Mouse (Mus musculus): ENCODE measurements around the gene Fam49a. TPM values are rescaled to one million over a fixed set of nuclear protein-coding genes. Genes with fewer than 3 reads are reported as not detected.
"Not testable (repeated sequence)": the region's sequence is repeated elsewhere in the genome, so short reads cannot be mapped to it uniquely, and the experiment has no call there.

Fam49a gene
- total RNA-seq (2021), result 10 to 100 TPM; 19.4 to 20.1 TPM
- long read RNA-seq, experiment 1, full-length matches to known transcripts, result 7 of 10 reads
- long read RNA-seq, experiment 1, partial matches to known transcripts, result 0 of 10 reads
- long read RNA-seq, experiment 1, other reads (novel, unspliced or antisense), result 3 of 10 reads
- long read RNA-seq, experiment 2, result 0 reads

GRCm38 (mm10) chr12:12261987-12262971, at the start of gene Fam49a:
TSS of gene Fam49a (plus strand) at chr12:12262139.
- peak; percentile 89 to 91 for DNase-seq

DNA sequence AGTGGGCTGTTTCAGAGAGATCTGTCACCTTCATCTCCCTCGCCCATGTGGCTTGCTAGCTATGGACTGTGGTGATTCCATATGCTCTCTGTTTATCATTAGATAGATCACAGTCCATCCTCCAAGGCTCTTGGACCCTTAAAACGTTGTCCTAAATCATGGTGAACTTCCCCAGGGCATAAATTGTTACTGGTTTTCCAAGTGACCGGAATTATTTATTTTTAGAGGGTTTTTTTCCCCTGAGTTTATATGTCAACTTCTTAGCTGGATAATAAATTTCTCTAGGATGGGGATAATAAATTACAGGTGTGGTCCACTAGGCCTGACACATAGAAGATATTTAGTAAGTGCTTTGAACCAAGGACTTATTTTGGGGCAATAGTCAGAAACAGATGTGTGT, 48.4 kb upstream of the Fam49a start:
- no peak for DNase-seq

DNA sequence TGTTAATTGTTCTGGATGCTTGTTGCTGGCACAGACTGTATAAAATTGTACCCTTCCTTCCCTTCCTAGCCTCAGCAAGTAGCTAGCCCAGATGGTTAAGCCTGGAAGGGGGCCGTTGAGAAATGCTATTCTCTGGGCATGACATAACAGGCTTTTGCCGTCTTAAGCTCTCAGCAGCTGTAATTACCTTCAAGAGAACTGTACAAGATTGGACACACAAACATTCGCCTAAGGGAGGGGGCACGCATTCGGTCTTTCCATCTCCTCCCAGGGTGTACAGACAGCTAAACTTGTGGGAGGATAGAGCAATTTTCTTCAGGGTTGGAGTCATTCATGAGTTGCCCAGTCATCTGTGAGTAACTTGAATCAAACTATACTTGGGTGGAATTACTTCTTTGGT, 43.0 kb upstream of the Fam49a start:
- no peak for DNase-seq

- no peak for DNase-seq
Measured at GRCm38 (mm10) chr12:12220755-12221496, 41.0 kb upstream of the Fam49a start.

DNA sequence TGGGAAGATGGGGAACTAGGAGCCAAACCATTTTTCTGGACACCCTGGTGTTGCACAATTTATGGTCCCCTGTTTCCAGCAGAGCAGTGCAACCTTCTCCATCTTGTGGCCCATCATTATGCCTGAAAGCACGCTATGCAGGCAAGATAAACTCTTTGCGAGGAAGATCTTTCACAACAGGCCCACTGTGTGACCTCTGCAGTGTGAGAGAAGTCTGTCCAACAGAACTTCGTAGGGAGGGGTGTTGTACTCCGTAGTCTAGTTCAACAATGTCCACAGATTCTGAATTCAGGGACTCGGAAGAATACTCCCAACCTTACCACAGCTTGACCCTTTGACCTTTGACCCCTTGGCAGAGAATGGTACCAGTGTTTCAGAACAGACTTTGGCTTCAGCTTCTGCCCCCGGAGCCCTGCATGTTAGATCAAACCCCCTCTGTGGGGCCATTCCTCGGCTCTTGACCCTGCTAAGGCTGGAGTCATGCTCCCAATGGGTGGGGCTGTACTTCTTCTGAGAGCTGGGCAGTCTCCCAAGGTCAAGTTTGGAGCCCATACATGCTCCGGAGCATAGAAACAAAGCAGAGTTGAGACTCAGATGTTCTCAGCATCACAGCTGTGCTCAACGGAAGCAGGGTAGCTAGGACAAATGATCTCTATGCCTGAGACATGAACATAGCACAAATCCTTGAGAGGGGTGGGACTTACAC, 39.2 kb upstream of the Fam49a start:
- DNase-seq, result no peak

- peak; percentile 36 to 39 for DNase-seq
Measured at GRCm38 (mm10) chr12:12223336-12223735, 38.6 kb upstream of the Fam49a start.

DNA sequence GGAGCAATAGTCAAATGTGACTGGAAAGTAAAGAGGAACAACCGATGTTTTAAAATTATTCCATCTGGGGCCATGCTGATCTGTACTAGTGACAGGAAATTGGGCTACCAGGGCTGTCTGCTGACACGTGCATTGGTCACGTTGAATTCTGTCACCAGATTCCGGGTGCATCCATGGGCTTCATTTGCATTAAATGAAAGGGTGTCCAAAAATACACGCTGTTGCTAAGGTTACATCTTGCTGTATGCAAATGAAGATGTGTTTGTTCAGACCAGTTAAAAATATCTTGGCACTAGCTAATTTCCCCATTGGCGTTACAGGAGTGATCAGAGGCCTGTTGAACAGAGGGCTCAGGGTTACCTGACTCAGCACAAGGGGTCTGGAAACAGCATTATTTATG, 36.2 kb upstream of the Fam49a start:
- DNase-seq, result no peak

GRCm38 (mm10) chr12:12227594-12227993, 34.3 kb upstream of the Fam49a start:
- DNase-seq, result no peak

DNA sequence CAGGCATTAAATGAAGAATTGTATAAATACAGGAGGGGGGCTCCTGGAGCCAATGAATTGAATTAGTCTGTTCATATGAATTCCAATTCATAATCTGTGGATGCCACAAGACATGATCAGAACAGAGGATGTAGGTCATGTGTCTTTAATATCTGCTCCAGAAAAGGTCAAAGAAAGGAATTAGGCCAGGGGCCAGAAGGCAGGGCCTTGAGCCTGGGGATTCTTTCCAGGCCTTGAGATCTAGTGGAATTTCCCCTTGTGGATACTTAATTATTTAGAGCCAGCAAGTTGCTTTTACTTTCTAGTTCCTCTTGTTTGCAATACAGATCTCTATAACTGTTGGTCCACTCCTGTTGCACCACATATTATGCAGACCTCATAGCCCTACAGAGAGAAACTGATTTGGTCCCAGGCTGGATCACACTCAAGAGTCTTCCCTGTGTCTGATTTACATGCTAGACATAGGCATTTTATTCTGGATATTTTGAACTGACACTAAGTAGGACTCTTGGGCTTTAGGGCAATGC, 31.8 kb upstream of the Fam49a start:
- DNase-seq, result peak; percentile 40 to 42

DNA sequence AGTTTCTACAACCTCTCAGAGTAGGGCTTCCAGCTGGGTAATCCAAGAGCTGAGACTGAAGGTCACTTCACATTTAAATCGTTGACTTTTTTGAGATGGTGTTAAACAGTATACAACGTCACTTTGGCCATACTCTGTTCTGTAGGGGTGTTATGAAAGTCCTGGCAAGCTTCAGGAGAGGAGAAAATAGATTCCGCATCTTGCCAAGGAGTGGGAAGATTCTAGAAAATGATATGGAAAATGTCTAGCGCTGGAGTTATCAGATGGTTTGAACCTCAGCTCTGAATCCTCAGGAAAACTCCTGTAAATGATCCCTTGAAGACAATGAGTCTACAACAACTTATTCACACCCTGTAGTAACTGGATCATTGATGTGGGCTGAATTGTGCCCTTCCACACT, 29.8 kb upstream of the Fam49a start:
- DNase-seq, result no peak

- DNase-seq, result no peak
Measured at GRCm38 (mm10) chr12:12236978-12237377, 25.0 kb upstream of the Fam49a start.

DNA sequence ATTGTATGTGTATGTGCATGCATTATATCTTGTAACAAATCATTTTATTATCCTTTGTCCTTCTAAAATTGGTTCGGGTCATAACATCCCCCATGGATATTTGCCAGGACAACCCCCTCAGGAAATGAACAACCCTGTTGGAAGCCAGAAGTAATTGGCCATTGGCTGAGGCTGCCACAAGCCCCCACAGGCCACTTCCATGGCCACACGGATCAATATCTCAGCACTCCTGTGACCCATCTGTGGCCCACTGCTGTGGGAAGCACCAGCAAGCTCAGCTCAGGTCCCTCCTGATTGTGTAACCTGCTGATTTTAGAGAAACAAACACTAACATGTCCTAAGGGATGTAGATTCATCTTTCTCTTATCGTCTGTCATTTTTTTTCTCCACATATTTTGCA, 22.4 kb upstream of the Fam49a start:
- no peak for DNase-seq

GRCm38 (mm10) chr12:12243148-12243547, 18.8 kb upstream of the Fam49a start:
- no peak for DNase-seq

- DNase-seq, result not testable (repeated sequence)
Measured at GRCm38 (mm10) chr12:12247023-12247422, 14.9 kb upstream of the Fam49a start.

GRCm38 (mm10) chr12:12249521-12249920, 12.4 kb upstream of the Fam49a start:
- DNase-seq, result no peak

DNA sequence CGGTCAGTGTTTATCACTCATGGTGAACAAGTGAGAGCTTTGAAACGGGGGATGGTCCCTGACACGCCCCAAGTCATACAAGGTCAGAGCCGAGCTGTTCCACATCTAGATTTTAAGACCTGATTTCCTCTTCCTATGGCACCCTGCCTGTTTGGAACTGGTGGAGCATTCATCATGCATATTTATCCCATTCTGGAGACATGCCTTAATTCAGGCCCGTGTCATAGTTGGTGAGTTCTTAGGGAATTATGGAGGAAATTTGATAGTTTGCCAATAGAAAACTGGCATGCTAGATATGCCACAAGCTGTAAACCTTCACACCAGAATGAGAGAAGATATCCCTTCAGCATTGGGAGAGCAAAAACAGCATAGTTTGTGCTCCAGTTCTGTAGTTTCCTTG, 8.4 kb upstream of the Fam49a start:
- no peak for DNase-seq

GRCm38 (mm10) chr12:12254139-12254538, 7.8 kb upstream of the Fam49a start:
- DNase-seq, result no peak

GRCm38 (mm10) chr12:12260979-12261960, 669 bp upstream of the Fam49a start:
- DNase-seq, result peak; percentile 22 to 46

- no peak for DNase-seq
Measured at GRCm38 (mm10) chr12:12263371-12263791, 1.4 kb downstream of the Fam49a start.

- no peak for DNase-seq
Measured at GRCm38 (mm10) chr12:12264151-12264550, 2.2 kb downstream of the Fam49a start.

GRCm38 (mm10) chr12:12266552-12266951, 4.6 kb downstream of the Fam49a start:
- no peak for DNase-seq
